Mouse (Mus musculus) thymus, postnatal 4 days (tissue): ENCODE measurements around the gene Sdr39u1.
A peak's percentile ranks its signal among the peaks of the same experiment; 100 is the strongest.

Source experiments
- DNase-seq: peaks from one replicate; pipeline ENCODE4 v3.0.0; 2021

The Sdr39u1 gene

GRCm38 (mm10) chr14:55853621-55854285 lies 46.3 kb downstream of the Sdr39u1 start, which contains the start of gene Nynrin:
Gene Nynrin (plus strand): TSS chr14:55854010.
- DNase-seq: peak; percentile 87

GRCm38 (mm10) chr14:55852646-55853551 lies 47.2 kb downstream of the Sdr39u1 start:
- peak; percentile 31 for DNase-seq

GRCm38 (mm10) chr14:55850885-55851284 lies 49.2 kb downstream of the Sdr39u1 start:
- DNase-seq: no peak
